Mouse (Mus musculus) CH12.LX (cell line): ENCODE measurements around the gene Rbks.

Experiments
- CTCF ChIP-seq, 2 experiments: IDR thresholded peaks in 1 of 2; conservative IDR thresholded peaks in 1 of 2; 2 replicates each; pipeline ENCODE4 v1.5.1; 2011 to 2012; ENCODE audit warnings: low read depth in 2 of 2, low read length in 2 of 2, improper control_type of control experiment in 1 of 2, inconsistent platforms in 1 of 2, mild to moderate bottlenecking in 1 of 2, moderate library complexity in 1 of 2
- JUN ChIP-seq: IDR thresholded peaks from 2 replicates; pipeline ENCODE4 v1.6.1; 2011; ENCODE audit warnings: low read depth, mild to moderate bottlenecking, low read length, improper control_type of control experiment, moderate library complexity; ENCODE audit not compliant: insufficient read depth
- MAFK ChIP-seq: IDR thresholded peaks from 2 replicates; pipeline ENCODE4 v1.6.1; 2011; ENCODE audit warnings: low read length, improper control_type of control experiment; ENCODE audit not compliant: insufficient replicate concordance
- MAX ChIP-seq: IDR thresholded peaks from 2 replicates; pipeline ENCODE4 v1.6.1; 2011; ENCODE audit warnings: low read length, improper control_type of control experiment
- POLR2A ChIP-seq: IDR thresholded peaks from 2 replicates; pipeline ENCODE4 v1.6.1; 2011; ENCODE audit warnings: low read depth, mild to moderate bottlenecking, improper control_type of control experiment, low read length
- SMC3 ChIP-seq: IDR thresholded peaks from 2 replicates; pipeline ENCODE4 v1.6.1; 2011; ENCODE audit warnings: low read depth, low read length, improper control_type of control experiment

DNA sequence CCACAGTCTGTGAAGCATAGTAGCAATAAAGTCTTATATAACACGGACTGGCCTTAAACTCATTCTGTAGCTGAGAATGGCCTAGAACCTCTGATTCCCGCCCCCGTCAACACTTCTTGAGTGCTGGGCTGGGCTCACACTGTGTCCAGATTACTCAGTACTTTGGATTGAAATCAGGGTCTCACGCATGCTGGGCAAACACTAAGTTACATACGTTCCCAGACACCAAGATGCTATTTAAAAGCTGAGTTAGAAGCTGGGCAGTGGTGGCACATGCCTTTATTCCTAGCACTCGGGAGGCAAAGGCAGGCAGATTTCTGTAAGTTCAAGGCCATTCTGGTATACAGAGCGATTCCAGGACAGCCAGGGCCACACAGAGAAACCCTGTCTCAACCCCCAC lies 99.3 kb downstream of the Rbks start:
- TF ChIP-seq POLR2A (no peak), SMC3 (no peak), MAFK (no peak), CTCF (conservative IDR thresholded peaks at IDR 0.05 in 1 of 2, IDR thresholded peaks at IDR 0.05 in 1 of 2; ENCODE audit: low read depth in 2 of 2, low read length in 2 of 2) (no peak), JUN (no peak), MAX (no peak)
